Mouse (Mus musculus): Measurements from ENCODE around the gene 1810055G02Rik. TPM values are rescaled to one million over a fixed set of nuclear protein-coding genes. Genes with fewer than 3 reads are reported as not detected.
A peak's percentile ranks its signal among the peaks of the same experiment; 100 is the strongest.

The 1810055G02Rik gene
- total RNA-seq, 1 experiment from 2014 or later, result 21.2 TPM

- no peak for DNase-seq
These were observed 35.3 kb downstream of the 1810055G02Rik start for GRCm38 (mm10) chr19:3743362-3743761.

- DNase-seq, result peak; percentile 56
These were observed 35.9 kb downstream of the 1810055G02Rik start for GRCm38 (mm10) chr19:3743851-3744512.

GRCm38 (mm10) chr19:3752621-3753239, 44.6 kb downstream of the 1810055G02Rik start:
- no peak for DNase-seq

- DNase-seq, result no peak
These were observed 45.1 kb downstream of the 1810055G02Rik start for GRCm38 (mm10) chr19:3753240-3753633.

GRCm38 (mm10) chr19:3753738-3754137, 45.6 kb downstream of the 1810055G02Rik start:
- no peak for DNase-seq

GRCm38 (mm10) chr19:3757861-3758260, 49.8 kb downstream of the 1810055G02Rik start:
- DNase-seq, result no peak

GRCm38 (mm10) chr19:3765221-3765820, 57.2 kb downstream of the 1810055G02Rik start:
- DNase-seq, result no peak

- DNase-seq, result no peak
These were observed 58.3 kb downstream of the 1810055G02Rik start for GRCm38 (mm10) chr19:3766378-3766777.

GRCm38 (mm10) chr19:3767276-3767780, 59.2 kb downstream of the 1810055G02Rik start, which contains the start of gene Kmt5b:
Gene Kmt5b (plus strand): TSS chr19:3767421.
- DNase-seq, result no peak

Other genes with a start within 250 kb of the 1810055G02Rik start
- gene Ppp6r3, start 132.5 kb upstream of the 1810055G02Rik start, total RNA-seq (2021), result 112 and 119 TPM in 2 replicates
- 97.9 and 117 TPM in 2 replicates for gene Lrp5, start 21.7 kb upstream of the 1810055G02Rik start, total RNA-seq (2021)
- gene Kmt5b, start 59.1 kb downstream of the 1810055G02Rik start, total RNA-seq (2021), result 72.1 and 75.9 TPM in 2 replicates
- gene Chka, start 143.5 kb downstream of the 1810055G02Rik start, total RNA-seq (2021), result 72.2 and 82.8 TPM in 2 replicates
- 83.9 and 87.0 TPM in 2 replicates for gene Tcirg1, start 198.8 kb downstream of the 1810055G02Rik start, total RNA-seq (2021)
- 338 and 341 TPM in 2 replicates for gene Ndufs8, start 204.5 kb downstream of the 1810055G02Rik start, total RNA-seq (2021)
- 131 and 209 TPM in 2 replicates for gene Aldh3b1, start 221.5 kb downstream of the 1810055G02Rik start, total RNA-seq (2021)
- 46.5 and 69.6 TPM in 2 replicates for gene Unc93b1, start 226.9 kb downstream of the 1810055G02Rik start, total RNA-seq (2021)